Mouse (Mus musculus): ENCODE data around the gene Apoa2.

DNA sequence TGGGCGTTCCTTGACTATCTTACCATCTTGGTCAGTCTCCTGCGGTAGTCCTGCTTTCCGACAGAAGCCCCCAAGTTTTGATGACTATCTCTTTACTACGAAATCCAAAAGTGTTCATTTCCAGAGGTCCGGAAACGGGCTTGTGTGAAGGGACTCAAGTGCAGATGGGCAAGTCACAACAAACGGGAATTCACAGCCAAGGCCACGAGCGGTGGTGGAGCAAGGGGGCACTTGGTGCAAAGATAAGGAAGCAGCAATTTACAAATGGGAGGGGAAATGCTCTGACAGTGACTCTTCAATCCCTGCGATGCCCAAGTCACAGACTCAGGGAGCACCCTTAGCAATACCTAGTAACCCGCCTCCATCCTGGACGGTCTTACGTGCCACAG lies 22.6 kb downstream of the Apoa2 start:
- TF ChIP-seq POLR2A (IDR thresholded peaks at IDR 0.05; ENCODE audit: low read depth, low read length) (no peak), CTCF (conservative IDR thresholded peaks at IDR 0.05; ENCODE audit: insufficient read depth, insufficient read length, low read depth, low read length) (no peak)
